In genomic region chr8:123443576-123443921, GRCm38 (mm10) we compare ENCODE assay signal across 8 mouse cellular contexts. TPM values are rescaled to one million over a fixed set of nuclear protein-coding genes. Genes with fewer than 3 reads are reported as not detected.
DNase-seq lines count a peak whose midpoint lies in the region; ATAC-seq and TF ChIP-seq lines count a peak whose summit lies in the region.

No protein-coding gene starts in this region.

- H3K4me1 ChIP-seq in ES-E14 (ENCODE audit: control insufficient read depth in 2 of 2, insufficient read depth in 2 of 2, low read length in 2 of 2, poor library complexity in 1 of 2): peaks cover 3 to 31% of the 10 kb centered on the region in 2 experiments; a peak in 3 of 4 replicates
- H3K4me1 ChIP-seq in hindbrain, embryonic 12.5 days: peaks cover 10% of the 10 kb centered on the region; the same call in 1 of the 2 replicates
- peaks cover 15% of the 10 kb centered on the region for H3K4me1 ChIP-seq in liver, embryonic 13.5 days (replicated peaks)

- no peaks in the 10 kb centered on the region for H3K9me3 ChIP-seq in ES-E14 (ENCODE audit: control insufficient read depth, insufficient read depth, low read depth, low read length)
- no peaks in the 10 kb centered on the region for H3K9me3 ChIP-seq in hindbrain, embryonic 12.5 days (replicated peaks)
- no peaks in the 10 kb centered on the region for H3K9me3 ChIP-seq in liver, embryonic 13.5 days (replicated peaks)

- in situ Hi-C loops in ES-E14 (cut with MboI; ENCODE audit: low sequenced_read_pairs in 2 of 2, unreplicated experiment in 2 of 2): no loop called here

- H3K4me2 ChIP-seq in hindbrain, embryonic 12.5 days (replicated peaks): peak overlapping the region; percentile 62
- peak overlapping the region; percentile 76 for H3K4me2 ChIP-seq in liver, embryonic 13.5 days

- peak overlapping the region; percentile 77 to 91 for H3K4me3 ChIP-seq in ES-E14 (ENCODE audit: insufficient read depth in 1 of 2, low read depth in 1 of 2, low read length in 2 of 2, poor library complexity in 1 of 2, severe bottlenecking in 1 of 2)
- peak overlapping the region; percentile 55 for H3K4me3 ChIP-seq in hindbrain, embryonic 12.5 days
- H3K4me3 ChIP-seq in liver, embryonic 13.5 days (replicated peaks): peak overlapping the region; percentile 73

- peak; percentile 16; the same call in 1 of the 2 replicates for ATAC-seq in frontal cortex, adult (ENCODE audit: low TSS enrichment)
- no peak for ATAC-seq in hindbrain, embryonic 12.5 days (ENCODE audit: low FRiP score)
- no peak; the same call in none of the 2 replicates for ATAC-seq in liver, embryonic 13.5 days (ENCODE audit: low read depth)
- no peak for ATAC-seq in monocyte, adult 5-6 weeks (replicated peaks; ENCODE audit: insufficient number of reproducible peaks, low FRiP score, low TSS enrichment, poor library complexity, severe bottlenecking)
- ATAC-seq in CD4-positive, CD25-positive, alpha-beta regulatory T cell, adult 4 months: no peak

- 36% methylated on average over 4 of the region's 4 CpGs for WGBS in hindbrain, embryonic 12.5 days
- WGBS in liver, embryonic 13.5 days (ENCODE audit: insufficient replicate concordance): 14% methylated on average over 4 of the region's 4 CpGs

- no peak for DNase-seq in frontal cortex, postnatal 10 days (ENCODE audit: low spot score in 2 of 2)
- DNase-seq in ES-E14 (ENCODE audit: low read depth, low spot score): no peak
- no peak for DNase-seq in liver, embryonic 13.5 days
- DNase-seq in ovary, postnatal 14 days (ENCODE audit: low spot score): no peak

- peak overlapping the region; percentile 17; the same call in 1 of the 2 replicates for H3K27ac ChIP-seq in ES-E14 (ENCODE audit: insufficient read depth, low read depth, low read length, poor library complexity, severe bottlenecking)
- H3K27ac ChIP-seq in hindbrain, embryonic 12.5 days: peak overlapping the region; percentile 70; the same call in 1 of the 2 replicates
- H3K27ac ChIP-seq in liver, embryonic 13.5 days: peak overlapping the region; percentile 53

- H3K27me3 ChIP-seq in hindbrain, embryonic 12.5 days: no peaks in the 10 kb centered on the region
- no peaks in the 10 kb centered on the region for H3K27me3 ChIP-seq in liver, embryonic 13.5 days

- H3K9ac ChIP-seq in ES-E14 (ENCODE audit: insufficient read depth, low read depth, low read length, poor library complexity, severe bottlenecking): peak overlapping the region; percentile 85
- peak overlapping the region; percentile 67 for H3K9ac ChIP-seq in hindbrain, embryonic 12.5 days
- H3K9ac ChIP-seq in liver, embryonic 13.5 days: peak overlapping the region; percentile 82

- no peaks in the 10 kb centered on the region for H3K36me3 ChIP-seq in ES-E14 (ENCODE audit: control insufficient read depth, insufficient read depth, low read length, poor library complexity, severe bottlenecking)
- H3K36me3 ChIP-seq in hindbrain, embryonic 12.5 days: 0 out of 2 replicates have a peak, but pooled peaks cover 9% of the 10 kb centered on the region
- no peaks in the 10 kb centered on the region for H3K36me3 ChIP-seq in liver, embryonic 13.5 days

TF ChIP-seq in ES-E14, 5 proteins besides CTCF, POLR2A, EP300 and RAD21:
- TF ChIP-seq HCFC1 (IDR thresholded peaks at IDR 0.05; ENCODE audit: borderline replicate concordance, insufficient read depth, low read length): no peak
- 0 out of 2 replicates have a peak, but pooled peaks have one; percentile 61 for TF ChIP-seq ZNF384 (IDR thresholded peaks at IDR 0.05; ENCODE audit: low read depth, low read length)
- TF ChIP-seq MAFK (IDR thresholded peaks at IDR 0.05; ENCODE audit: insufficient read depth, low read depth, low read length): no peak
- TF ChIP-seq CHD2 (IDR thresholded peaks at IDR 0.05; ENCODE audit: low read depth, low read length): no peak

RNA-seq across cellular contexts. Expression of gene Def8, which starts 20.2 kb away (rescaled TPM):
- 34.3 and 42.5 TPM in 2 replicates for total RNA-seq in ES-E14 (2012; rRNA removed)
- 40.1 and 42.5 TPM in 2 replicates for polyA plus RNA-seq in hindbrain, embryonic 12.5 days (2016; fragmentation: Nextera tagmentation; extraction: Ambion mirVana)
- 13.0 and 14.8 TPM in 2 replicates for polyA plus RNA-seq in liver, embryonic 13.5 days (2015; fragmentation: Nextera tagmentation; extraction: Ambion mirVana)
- 9.1 to 9.7 TPM (median 9.4 TPM) in 3 replicates for total RNA-seq in monocyte, adult 5-6 weeks (2017)
- polyA plus RNA-seq in CD4-positive, CD25-positive, alpha-beta regulatory T cell, adult 4 months (2017; shearing (Covaris generic)): 10 to 100 TPM in 1 of 2 experiments, 1 to 10 TPM in 1; 6.9 to 14.2 TPM

RNA-seq across cellular contexts. Expression of gene Tubb3, which starts 32.3 kb away (rescaled TPM):
- 69.1 and 117 TPM in 2 replicates for total RNA-seq in ES-E14 (2012; rRNA removed)
- polyA plus RNA-seq in hindbrain, embryonic 12.5 days (2016; fragmentation: Nextera tagmentation; extraction: Ambion mirVana): 1,043 and 1,050 TPM in 2 replicates
- polyA plus RNA-seq in liver, embryonic 13.5 days (2015; fragmentation: Nextera tagmentation; extraction: Ambion mirVana): 1.4 and 1.9 TPM in 2 replicates
- total RNA-seq in monocyte, adult 5-6 weeks (2017): 0.29 to 0.96 TPM (median 0.76 TPM) in 3 replicates
- polyA plus RNA-seq in CD4-positive, CD25-positive, alpha-beta regulatory T cell, adult 4 months (2017; shearing (Covaris generic)): 1 to 10 TPM in 1 of 2 experiments, not detected in 1; 1.2 TPM

RNA-seq across cellular contexts. Expression of gene Afg3l1, which starts 34.2 kb away (rescaled TPM):
- 80.0 and 96.7 TPM in 2 replicates for total RNA-seq in ES-E14 (2012; rRNA removed)
- 64.7 and 66.5 TPM in 2 replicates for polyA plus RNA-seq in hindbrain, embryonic 12.5 days (2016; fragmentation: Nextera tagmentation; extraction: Ambion mirVana)
- polyA plus RNA-seq in liver, embryonic 13.5 days (2015; fragmentation: Nextera tagmentation; extraction: Ambion mirVana): 34.6 and 35.3 TPM in 2 replicates
- 11.3 to 24.6 TPM (median 14.3 TPM) in 3 replicates for total RNA-seq in monocyte, adult 5-6 weeks (2017)
- polyA plus RNA-seq in CD4-positive, CD25-positive, alpha-beta regulatory T cell, adult 4 months (2017; shearing (Covaris generic)): 10 to 100 TPM; 33.8 to 37.5 TPM

RNA-seq across cellular contexts. Expression of gene Mc1r, which starts 36.6 kb away (rescaled TPM):
- 0.27 and 0.42 TPM in 2 replicates for total RNA-seq in ES-E14 (2012; rRNA removed)
- polyA plus RNA-seq in hindbrain, embryonic 12.5 days (2016; fragmentation: Nextera tagmentation; extraction: Ambion mirVana): 0.09 and 0.20 TPM in 2 replicates
- polyA plus RNA-seq in liver, embryonic 13.5 days (2015; fragmentation: Nextera tagmentation; extraction: Ambion mirVana): not detected in 2 replicates
- not detected in 3 replicates for total RNA-seq in monocyte, adult 5-6 weeks (2017)
- polyA plus RNA-seq in CD4-positive, CD25-positive, alpha-beta regulatory T cell, adult 4 months (2017; shearing (Covaris generic)): under 1 TPM in 1 of 2 experiments, not detected in 1; 0.17 TPM

Comparison
In these comparisons a context has a peak if more than half of its experiments do, and no peak if none do; other contexts are left out.
1. H3K27ac ChIP-seq: peak in every context shown above with its lines; median percentile 70 in hindbrain, embryonic 12.5 days; 53 in liver, embryonic 13.5 days; 17 in ES-E14.
2. RNA of gene Tubb3, which starts 32.3 kb away (polyA plus RNA-seq): 1,043 to 1,050 TPM in hindbrain, embryonic 12.5 days; 1.4 to 1.9 TPM in liver, embryonic 13.5 days and 1.2 TPM in CD4-positive, CD25-positive, alpha-beta regulatory T cell, adult 4 months; every median in the first group is over 100 times any median in the second.
3. Peak in every context shown above with its lines, with median percentiles within 50 percentile points of each other: H3K4me3 ChIP-seq and H3K9ac ChIP-seq.